Mouse (Mus musculus) kidney, postnatal 10 days (tissue): Measurements from ENCODE around the gene Cacnb2.

ENCODE experiments used
- DNase-seq: peaks from one replicate; pipeline ENCODE4 v3.0.0; 2021; ENCODE audit warnings: mixed read lengths

Cacnb2 gene

DNA sequence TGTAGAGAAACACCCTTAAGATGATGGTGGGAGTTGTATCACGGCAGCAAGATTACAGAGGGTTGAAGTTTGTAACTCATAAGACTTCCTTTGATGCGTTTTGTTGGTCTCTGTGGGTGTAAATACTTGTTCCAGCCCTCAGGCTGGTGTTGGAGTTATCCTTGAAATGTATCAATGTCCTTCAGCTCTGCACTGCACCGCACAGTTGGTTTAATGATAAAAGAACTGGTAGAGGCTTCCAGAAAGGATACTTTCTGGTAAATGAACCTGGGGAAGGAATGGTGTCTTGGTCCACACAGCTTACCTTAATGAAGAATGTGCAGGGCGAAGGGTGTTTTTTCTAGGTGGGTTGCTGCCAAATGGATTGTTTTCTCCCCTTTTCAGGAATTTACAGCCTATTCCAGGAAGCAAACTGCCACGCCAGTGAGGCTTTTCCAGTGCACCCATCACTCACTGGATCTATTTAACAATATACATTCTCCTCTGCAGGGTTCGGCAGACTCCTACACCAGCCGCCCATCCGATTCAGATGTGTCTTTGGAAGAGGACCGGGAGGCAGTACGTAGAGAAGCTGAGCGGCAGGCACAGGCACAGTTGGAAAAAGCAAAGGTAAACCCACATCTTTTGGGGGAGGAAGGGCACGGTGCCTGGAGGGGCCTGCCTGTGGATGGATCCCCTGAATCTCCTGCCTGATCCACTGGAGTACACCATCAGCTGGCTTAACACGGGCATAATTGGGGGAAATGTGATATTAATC, 271.6 kb downstream of the Cacnb2 start:
- no peak for DNase-seq

GRCm38 (mm10) chr2:14875121-14875520, 272.2 kb downstream of the Cacnb2 start:
- no peak for DNase-seq

DNA sequence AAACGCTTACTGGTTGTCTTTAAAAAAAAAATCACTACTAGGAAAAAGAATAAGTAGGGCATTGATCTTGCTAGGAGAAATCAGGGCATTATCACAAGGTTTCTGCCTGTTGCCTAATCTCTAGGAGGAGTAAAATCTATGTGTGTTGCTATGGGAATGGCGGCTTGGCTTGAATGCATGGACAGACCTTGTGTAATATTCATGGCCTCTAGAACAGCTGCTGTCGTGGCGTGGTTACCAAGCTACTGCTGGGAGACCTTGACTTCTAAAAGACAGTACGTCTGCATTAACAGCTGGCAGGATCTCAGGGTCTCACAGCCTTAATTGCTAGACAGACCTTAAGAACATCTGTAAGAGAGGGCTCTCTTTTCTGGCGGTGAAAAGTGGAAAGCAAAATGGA, 272.7 kb downstream of the Cacnb2 start:
- no peak for DNase-seq

DNA sequence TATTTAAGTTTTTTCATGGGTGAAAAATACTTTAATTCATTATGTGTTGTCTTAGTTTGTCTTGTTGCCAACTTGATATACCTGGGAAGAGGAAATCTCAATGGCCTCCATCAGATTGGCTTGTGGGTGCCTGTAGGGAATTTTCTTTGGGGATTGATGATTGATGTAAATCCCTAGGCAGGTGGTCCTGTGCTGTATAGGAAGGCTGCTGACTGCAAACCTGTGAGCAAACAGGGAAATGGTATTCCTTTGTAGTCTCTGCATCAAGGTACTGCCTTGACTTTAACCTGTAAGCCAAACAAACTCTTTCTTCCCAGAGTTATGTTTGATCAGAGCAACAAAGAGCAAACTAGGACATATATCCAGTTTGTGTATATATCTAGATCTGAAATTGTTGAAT, 276.1 kb downstream of the Cacnb2 start:
- DNase-seq, result no peak

- DNase-seq, result no peak
These were observed 280.6 kb downstream of the Cacnb2 start for GRCm38 (mm10) chr2:14883460-14883859.

DNA sequence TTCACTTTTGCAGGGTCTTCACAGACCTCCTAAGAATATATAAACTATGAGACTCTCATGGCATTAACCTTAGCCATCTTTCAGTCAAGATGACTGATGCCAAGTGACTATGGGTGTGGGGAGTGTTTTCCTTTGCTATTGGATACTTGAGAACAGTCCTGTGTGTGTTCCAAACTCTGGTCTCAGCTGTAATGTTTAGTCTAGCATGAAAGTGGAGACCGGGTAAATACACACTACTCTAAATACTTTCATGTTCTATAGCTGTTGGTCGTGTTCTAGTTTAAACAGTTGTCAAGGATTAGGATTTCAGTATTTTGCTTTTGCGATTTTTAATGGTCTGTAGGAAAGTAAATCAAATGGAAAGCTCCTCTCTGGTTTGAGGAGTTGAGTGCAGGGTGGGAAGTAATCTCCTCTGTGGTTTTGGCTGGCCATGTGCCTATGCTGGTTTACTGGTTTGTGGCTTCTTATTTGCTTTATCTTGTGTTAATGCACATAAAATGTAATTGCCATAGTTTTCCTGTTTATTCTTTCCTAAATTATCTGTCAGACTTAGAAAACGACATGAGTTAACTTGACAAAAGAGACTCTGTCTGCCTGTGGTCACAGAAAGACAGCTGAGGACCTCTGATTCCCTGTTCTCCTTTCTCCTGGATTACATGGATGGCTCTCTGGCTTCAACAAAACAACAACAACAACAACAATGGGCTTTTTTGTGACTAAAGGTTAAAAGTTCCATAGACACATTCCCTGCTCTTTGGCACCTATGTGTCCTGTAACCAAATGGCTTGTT, 285.7 kb downstream of the Cacnb2 start:
- DNase-seq, result peak; percentile 7

DNA sequence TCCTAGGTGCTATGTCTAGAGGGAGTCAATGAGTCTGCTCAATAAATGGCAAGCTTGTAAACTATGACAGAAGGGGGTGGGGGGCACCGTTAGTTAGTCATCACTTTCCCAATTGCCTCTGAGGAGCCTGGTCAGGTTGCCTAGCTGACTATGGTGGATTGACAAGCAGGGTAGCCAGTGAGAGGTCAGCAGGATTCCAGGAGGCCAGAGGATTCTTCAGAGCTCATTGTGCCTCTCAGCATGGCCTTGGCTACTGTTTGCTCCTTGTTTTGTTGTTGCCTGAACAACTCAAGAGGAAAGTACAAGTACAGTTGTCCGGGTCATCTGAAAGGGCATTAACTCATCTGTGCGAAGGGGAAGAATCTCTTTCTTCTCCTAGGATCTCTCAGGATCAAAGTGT, 300.9 kb downstream of the Cacnb2 start:
- no peak for DNase-seq

GRCm38 (mm10) chr2:14904865-14905264, 302.0 kb downstream of the Cacnb2 start:
- DNase-seq, result no peak

DNA sequence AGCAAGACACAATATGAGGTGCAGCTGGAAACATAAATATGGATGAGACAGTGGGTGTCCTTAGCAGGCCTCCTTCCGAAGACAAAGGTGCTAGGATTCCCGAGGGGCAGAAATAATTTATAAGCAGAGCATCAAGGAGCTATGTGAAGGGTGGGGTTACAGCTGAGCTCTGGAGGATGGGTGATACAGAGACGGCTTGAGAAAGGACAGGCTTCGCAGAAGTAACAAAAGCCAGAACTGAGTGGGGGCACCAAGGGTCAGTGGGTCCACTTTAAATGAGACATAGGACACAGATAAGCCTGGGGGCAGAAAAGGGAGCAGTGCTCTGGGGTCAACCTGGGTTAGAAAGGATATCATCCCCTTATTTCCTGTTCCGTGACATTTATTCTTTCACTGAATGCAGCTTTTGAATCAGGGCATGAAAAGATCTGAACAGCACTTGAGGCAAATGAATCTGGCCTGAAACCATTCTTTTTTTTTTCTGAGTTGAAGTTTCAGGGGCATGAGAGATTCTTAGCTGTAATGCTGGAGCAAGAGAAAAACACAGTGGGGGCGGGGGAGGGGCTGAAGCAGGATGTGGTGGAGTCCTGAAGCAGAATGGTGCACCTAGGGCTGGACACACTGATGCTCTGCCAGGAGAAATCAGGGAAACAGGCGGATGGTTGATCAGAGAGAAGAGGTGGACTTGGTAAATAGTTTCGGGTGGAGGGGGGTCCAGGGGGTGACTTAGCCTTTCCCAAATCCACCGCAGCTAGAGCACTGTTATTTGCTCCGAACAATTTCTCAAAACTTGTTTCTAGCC, 304.4 kb downstream of the Cacnb2 start:
- DNase-seq, result no peak

DNA sequence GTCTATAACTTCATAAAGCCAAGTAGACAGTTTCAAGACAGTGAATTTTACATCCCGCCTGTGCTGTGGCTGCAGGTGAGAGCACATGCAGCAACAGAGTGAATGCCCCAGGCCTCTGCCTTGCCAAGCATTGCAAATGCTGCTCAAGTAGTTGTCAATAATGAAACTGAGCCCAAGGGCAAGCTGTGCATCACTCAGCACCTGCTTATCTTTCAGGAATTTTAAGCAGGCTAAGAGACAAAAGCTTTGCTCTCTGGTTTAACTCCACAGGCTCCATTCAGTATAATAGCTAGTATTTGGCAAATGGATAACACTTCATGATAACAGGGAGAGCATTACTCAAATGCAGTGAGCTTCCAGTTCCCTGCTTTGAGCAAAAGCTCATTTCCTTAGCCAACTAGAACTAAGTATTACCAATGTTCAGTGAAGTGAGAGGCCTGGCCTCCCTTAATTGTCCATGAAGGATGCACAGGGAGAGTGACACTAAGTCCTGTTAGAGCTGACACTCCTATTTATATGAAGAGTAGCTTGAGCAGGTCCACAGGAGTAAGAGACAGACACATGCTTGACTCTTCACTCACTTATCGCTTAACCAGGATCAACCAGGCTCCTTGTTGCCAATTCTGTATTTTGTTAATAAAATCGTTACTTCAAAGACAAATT, 314.8 kb downstream of the Cacnb2 start:
- DNase-seq, result no peak

DNA sequence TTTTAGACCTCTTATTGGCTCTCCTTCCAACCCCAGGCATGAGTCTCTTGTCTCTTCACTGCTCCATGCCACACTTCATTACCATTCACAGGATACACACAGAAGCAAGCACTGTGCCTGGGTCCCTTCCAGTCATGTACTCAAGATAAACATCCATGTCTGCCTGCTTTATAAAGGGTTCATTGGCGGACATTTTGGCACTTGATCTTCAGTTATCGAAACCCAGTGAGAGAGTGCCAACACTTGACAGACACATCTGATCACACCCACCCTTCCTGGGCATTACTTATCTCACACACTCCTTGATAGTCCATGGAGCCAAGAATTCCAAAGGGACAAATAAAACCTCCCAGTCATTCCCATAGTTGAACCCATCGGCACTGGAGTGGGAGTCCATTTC, 327.0 kb downstream of the Cacnb2 start:
- DNase-seq, result no peak

DNA sequence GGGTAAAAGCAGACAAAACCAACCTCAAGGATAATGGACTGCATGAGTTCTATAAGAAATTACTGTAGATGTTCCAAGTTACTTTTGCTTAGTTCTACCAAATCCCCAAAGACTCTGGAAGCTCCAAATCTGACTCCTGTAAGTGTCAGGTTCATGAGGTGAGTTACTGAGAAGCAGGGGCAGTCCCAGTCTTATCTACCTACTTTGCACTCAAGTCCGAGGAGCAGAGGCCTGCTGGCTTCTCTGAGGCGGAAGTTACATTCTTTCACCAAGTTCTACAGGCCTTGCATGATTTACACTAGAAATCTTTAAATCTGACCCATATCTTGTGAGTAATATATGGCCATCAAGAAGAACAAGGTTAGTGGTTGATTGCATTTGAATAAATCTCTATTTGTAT, 329.1 kb downstream of the Cacnb2 start:
- DNase-seq, result no peak

DNA sequence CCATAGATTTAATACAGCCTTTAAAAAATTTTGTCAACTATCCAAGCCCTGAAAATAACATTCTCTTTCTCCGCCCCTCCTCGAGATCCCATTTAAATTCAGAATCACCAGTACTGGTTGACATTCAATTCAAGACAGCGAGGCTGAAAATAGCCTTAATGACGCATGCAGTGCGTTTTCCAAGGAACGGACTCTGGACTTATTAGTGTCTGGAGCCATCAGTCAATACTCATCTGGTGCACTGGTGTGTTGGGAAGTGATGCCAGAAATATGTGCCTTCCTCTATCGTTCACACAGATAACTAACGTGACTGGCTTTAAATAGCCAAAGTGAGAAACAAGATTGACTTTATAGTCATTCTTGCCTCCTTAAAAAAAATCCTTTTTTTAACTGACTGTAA, 333.6 kb downstream of the Cacnb2 start:
- no peak for DNase-seq

GRCm38 (mm10) chr2:14942261-14942660, 339.4 kb downstream of the Cacnb2 start:
- DNase-seq, result no peak

- DNase-seq, result no peak
These were observed 340.9 kb downstream of the Cacnb2 start for GRCm38 (mm10) chr2:14943691-14944357.

DNA sequence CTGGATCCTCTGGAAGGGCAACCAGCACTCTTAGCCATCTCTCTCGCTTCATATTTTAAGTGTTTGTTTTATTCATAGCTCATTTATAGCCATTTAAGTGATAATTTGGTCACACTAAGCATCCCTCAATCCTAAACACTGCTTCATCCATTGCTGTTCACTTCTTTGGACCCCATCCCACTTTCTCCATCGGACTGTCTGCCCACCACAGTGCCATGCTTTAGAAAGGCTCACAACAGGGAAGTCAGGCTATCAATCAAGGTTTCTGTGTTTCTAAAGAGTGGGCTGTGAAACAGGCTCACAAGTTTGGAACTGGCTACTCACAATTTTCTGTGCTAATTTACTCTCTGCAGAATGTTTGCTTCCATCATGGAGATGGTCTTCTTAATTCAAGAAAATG, 350.2 kb downstream of the Cacnb2 start:
- no peak for DNase-seq

DNA sequence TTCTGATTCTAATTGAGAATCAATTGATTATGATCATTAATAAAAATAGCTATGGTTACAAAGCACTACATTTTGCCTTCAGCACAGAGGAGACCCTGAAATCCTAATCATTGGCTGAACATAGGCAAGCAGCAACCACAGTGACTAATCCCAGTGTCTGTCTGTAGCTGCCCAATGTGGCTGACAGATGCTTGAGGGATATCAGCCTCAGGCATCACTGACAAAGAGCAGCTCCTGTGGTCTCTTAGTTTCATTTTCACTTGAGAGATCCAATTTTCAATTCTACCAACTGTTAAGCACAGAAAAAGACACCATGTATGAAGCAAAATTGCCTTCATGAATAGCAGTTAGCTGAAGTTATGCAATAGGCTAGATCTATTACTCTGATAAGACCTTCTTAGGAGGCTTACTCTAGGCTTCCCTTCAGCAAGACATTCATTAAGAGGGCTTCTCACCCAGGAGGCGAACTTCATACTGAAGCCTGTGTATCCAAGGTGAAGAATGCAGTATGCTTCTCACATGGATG, 358.1 kb downstream of the Cacnb2 start:
- DNase-seq, result no peak

DNA sequence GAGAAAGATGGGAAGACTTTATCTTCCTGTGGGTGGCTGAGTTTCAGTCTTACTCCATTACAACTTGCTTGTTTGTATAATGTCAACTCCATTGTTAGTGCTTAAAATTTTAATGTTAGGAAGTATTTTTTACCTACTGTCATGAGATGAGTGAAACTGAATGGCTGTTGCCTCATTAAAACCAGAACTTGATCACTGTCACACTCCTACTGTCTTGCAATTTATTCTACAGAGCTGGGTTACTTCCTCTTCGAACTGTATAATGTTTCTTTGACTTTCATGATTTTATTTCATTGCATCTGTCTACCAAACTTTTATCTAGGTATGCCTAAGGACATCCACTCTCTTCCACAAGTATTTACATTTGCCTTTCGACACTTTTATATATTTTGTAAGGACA, 358.6 kb downstream of the Cacnb2 start:
- DNase-seq, result no peak

DNA sequence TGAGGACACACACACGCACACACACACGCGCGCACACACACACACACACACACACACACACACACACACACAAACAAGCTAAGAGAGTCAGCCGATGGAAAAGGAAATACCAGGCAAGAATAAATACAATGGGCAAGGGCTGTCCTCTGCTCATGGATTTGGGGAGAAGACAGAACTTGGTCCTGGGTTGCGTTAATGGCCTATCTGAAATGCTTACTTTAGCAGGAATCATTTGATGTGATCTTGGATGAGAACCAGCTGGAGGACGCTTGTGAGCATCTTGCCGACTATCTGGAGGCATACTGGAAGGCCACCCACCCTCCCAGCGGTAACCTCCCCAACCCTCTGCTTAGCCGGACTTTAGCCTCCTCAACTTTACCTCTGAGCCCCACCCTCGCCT, 381.1 kb downstream of the Cacnb2 start:
- no peak for DNase-seq

GRCm38 (mm10) chr2:14988451-14988850, 385.6 kb downstream of the Cacnb2 start:
- no peak for DNase-seq

GRCm38 (mm10) chr2:14989350-14989749, 386.5 kb downstream of the Cacnb2 start:
- DNase-seq, result no peak

DNA sequence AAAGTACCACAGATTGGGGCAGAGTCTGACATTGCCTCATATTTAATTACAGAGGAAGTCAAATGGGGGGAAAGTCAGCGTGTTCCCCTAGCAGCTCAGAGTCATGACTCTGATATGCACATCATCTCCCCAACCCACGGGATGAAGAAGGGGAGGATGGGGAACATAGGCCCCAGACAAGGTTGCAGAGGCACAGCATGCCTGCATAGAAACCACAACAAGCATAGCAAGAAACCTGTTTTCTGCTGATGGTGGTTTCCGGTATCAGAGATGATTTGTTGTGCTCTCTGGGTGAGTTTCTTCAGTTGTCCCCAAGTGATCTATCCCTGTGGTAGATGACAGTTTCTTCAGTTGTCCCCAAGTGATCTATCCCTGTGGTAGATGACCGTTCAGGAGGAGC, 389.6 kb downstream of the Cacnb2 start:
- DNase-seq, result no peak
